Mouse (Mus musculus) bone marrow macrophage, adult 2 months (primary cell): Measurements from ENCODE around the gene Prkcb. TPM values are rescaled to one million over a fixed set of nuclear protein-coding genes. Genes with fewer than 3 reads are reported as not detected.
"Not testable (repeated sequence)": the region's sequence is repeated elsewhere in the genome, so short reads cannot be mapped to it uniquely, and the experiment has no call there.

ENCODE experiments used
- H3K27ac ChIP-seq: 2 replicates; pipeline ENCODE4 v1.5.1; 2012; ENCODE audit warnings: low read depth, low read length; ENCODE audit not compliant: insufficient read depth
- H3K4me1 ChIP-seq: 2 replicates; pipeline ENCODE4 v1.6.1; 2012; ENCODE audit warnings: low read length; ENCODE audit not compliant: control insufficient read depth, insufficient read depth
- H3K4me3 ChIP-seq: 2 replicates; pipeline ENCODE4 v1.5.1; 2012; ENCODE audit warnings: mild to moderate bottlenecking, low read length, moderate library complexity; ENCODE audit not compliant: insufficient read depth
- CTCF ChIP-seq: IDR thresholded peaks from 2 replicates; pipeline ENCODE4 v1.5.1; 2012; ENCODE audit warnings: low read depth, mild to moderate bottlenecking, low read length, moderate library complexity
- POLR2A ChIP-seq: IDR thresholded peaks from 2 replicates; pipeline ENCODE4 v1.6.1; 2012; ENCODE audit warnings: mild to moderate bottlenecking, low read depth, low read length, borderline replicate concordance
- polyA plus RNA-seq: library from polyadenylated mRNA; stranded (reverse); fragments of >200 nt; gene quantifications from 2 replicates; pipeline ENCODE4 v1.2.4, GENCODE M21; 2012; ENCODE audit not compliant: missing spikeins, insufficient read depth, insufficient read length

Gene Prkcb
- 196 and 203 TPM in 2 replicates for polyA plus RNA-seq

- Histone ChIP-seq H3K4me1 (no peaks in the 10 kb centered on the region), H3K27ac (no peak within 1 kb of the TSS), H3K4me3 (peak within 1 kb of the TSS; percentile 87)
- TF ChIP-seq POLR2A, result no peak
- TF ChIP-seq CTCF, result no peak
These were observed at the start of gene Prkcb for GRCm38 (mm10) chr7:122288605-122289242. TSS of gene Prkcb (plus strand) at chr7:122288751.

GRCm38 (mm10) chr7:122238939-122239338 lies 49.6 kb upstream of the Prkcb start:
- Histone ChIP-seq H3K4me1 (no peaks in the 10 kb centered on the region), H3K27ac (no peak overlapping the region), H3K4me3 (no peak overlapping the region)
- TF ChIP-seq CTCF (no peak), POLR2A (no peak)

- TF ChIP-seq POLR2A, result no peak
- TF ChIP-seq CTCF, result peak; percentile 36; the same call in 1 of the 2 replicates
These were observed 48.0 kb upstream of the Prkcb start for GRCm38 (mm10) chr7:122240413-122241119.

GRCm38 (mm10) chr7:122242260-122242659 lies 46.3 kb upstream of the Prkcb start:
- no peaks in the 10 kb centered on the region for H3K4me1 ChIP-seq
- TF ChIP-seq CTCF, result no peak
- no peak overlapping the region for H3K27ac ChIP-seq
- no peak overlapping the region for H3K4me3 ChIP-seq

More at GRCm38 (mm10) chr7:122240413-122241119, 48.0 kb upstream of the Prkcb start:
- Histone ChIP-seq H3K4me3 (no peak overlapping the region), H3K4me1 (no peaks in the 10 kb centered on the region), H3K27ac (no peak overlapping the region)

- not testable (repeated sequence) for H3K4me3 ChIP-seq, H3K27ac ChIP-seq, H3K4me1 ChIP-seq
These were observed 45.8 kb upstream of the Prkcb start for GRCm38 (mm10) chr7:122242744-122243143.

- TF ChIP-seq POLR2A (no peak), CTCF (no peak)
- Histone ChIP-seq H3K4me3 (no peak overlapping the region), H3K4me1 (no peaks in the 10 kb centered on the region), H3K27ac (no peak overlapping the region)
These were observed 44.4 kb upstream of the Prkcb start for GRCm38 (mm10) chr7:122244166-122244565.

- H3K4me1 ChIP-seq, result no peaks in the 10 kb centered on the region
- no peak overlapping the region for H3K4me3 ChIP-seq
- TF ChIP-seq CTCF (no peak), POLR2A (no peak)
- H3K27ac ChIP-seq, result no peak overlapping the region
These were observed 44.0 kb upstream of the Prkcb start for GRCm38 (mm10) chr7:122244584-122244983.

GRCm38 (mm10) chr7:122245976-122246375 lies 42.6 kb upstream of the Prkcb start:
- TF ChIP-seq CTCF (no peak), POLR2A (no peak)
- Histone ChIP-seq H3K27ac (no peak overlapping the region), H3K4me3 (no peak overlapping the region), H3K4me1 (no peaks in the 10 kb centered on the region)

GRCm38 (mm10) chr7:122247254-122247864 lies 41.2 kb upstream of the Prkcb start:
- H3K4me3 ChIP-seq, result no peak overlapping the region
- no peak overlapping the region for H3K27ac ChIP-seq
- H3K4me1 ChIP-seq, result peaks cover 3% of the 10 kb centered on the region
- TF ChIP-seq CTCF (no peak), POLR2A (no peak)

GRCm38 (mm10) chr7:122249321-122249821 lies 39.2 kb upstream of the Prkcb start:
- TF ChIP-seq POLR2A (no peak), CTCF (no peak)
- peaks cover 3% of the 10 kb centered on the region for H3K4me1 ChIP-seq
- no peak overlapping the region for H3K27ac ChIP-seq
- H3K4me3 ChIP-seq, result no peak overlapping the region
